In the genomic region with DNA sequence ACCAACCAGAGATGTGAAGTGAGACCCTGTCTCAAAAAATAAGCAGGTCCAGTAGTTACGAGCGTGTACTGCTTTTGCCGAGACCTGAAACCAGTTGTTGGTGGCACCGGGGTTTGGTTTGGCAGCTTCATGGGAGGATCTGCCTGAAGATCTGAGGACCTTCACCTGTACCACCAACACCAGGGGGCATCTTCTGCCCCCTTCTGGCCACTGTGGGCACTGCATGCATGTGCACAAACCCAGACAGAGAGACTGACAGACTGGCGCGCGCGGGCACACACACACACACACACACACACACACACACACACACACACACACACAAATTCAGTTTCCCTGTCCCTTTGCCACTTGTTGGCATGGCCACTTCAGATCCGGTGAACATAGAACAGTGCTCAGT, we compare ENCODE assay signal across 12 mouse cellular contexts. TPM values are rescaled to one million over a fixed set of nuclear protein-coding genes. Genes with fewer than 3 reads are reported as not detected.
DNase-seq lines count a peak whose midpoint lies in the region; ATAC-seq and TF ChIP-seq lines count a peak whose summit lies in the region.
"Had no signal": no experiment of that assay in that cellular context is flagged by ENCODE, and none has a peak within 500 bp of the region (broad histone marks: within the 10 kb centered on the region; RNA-seq: fewer than 3 reads in every experiment).

No protein-coding gene starts in this region.

- no peaks in the 10 kb centered on the region for H3K9me3 ChIP-seq in midbrain, embryonic 14.5 days (ENCODE audit: control insufficient read depth, low read length)
- H3K9me3 ChIP-seq: embryonic facial prominence, embryonic 15.5 days; liver, embryonic 13.5 days had no signal

- peaks cover 15% of the 10 kb centered on the region for H3K4me1 ChIP-seq in midbrain, embryonic 14.5 days (ENCODE audit: control insufficient read depth, insufficient read depth, low read length)

- H3K4me2 ChIP-seq in midbrain, embryonic 14.5 days (ENCODE audit: low read length) = no peak overlapping the region
- H3K4me2 ChIP-seq: embryonic facial prominence, embryonic 15.5 days; liver, embryonic 13.5 days had no signal

- intact Hi-C loops in left cerebral cortex, adult 2 months (cut with DNase I) = no loop called here
- intact Hi-C loops in left cerebral cortex, postnatal 14 days (cut with DNase I) = loop anchor here (5.0 kb wide), 1 partner anchor 41 kb away; no protein-coding TSS in a partner anchor

- no peaks in the 10 kb centered on the region for H3K27me3 ChIP-seq in midbrain, embryonic 14.5 days (ENCODE audit: control insufficient read depth, insufficient read depth, low read length)
- H3K27me3 ChIP-seq: embryonic facial prominence, embryonic 15.5 days had no signal

- H3K9ac ChIP-seq in midbrain, embryonic 14.5 days (replicated peaks; ENCODE audit: low read length) = no peak overlapping the region
- H3K9ac ChIP-seq: embryonic facial prominence, embryonic 15.5 days; liver, embryonic 13.5 days had no signal

- H3K4me3 ChIP-seq in left cerebral cortex, adult 2 months = no peak overlapping the region
- H3K4me3 ChIP-seq in midbrain, embryonic 14.5 days (replicated peaks; ENCODE audit: low read depth, low read length) = no peak overlapping the region
- H3K4me3 ChIP-seq: embryonic facial prominence, embryonic 15.5 days; liver, embryonic 13.5 days had no signal

- peaks cover 7% of the 10 kb centered on the region for H3K36me3 ChIP-seq in midbrain, embryonic 14.5 days (ENCODE audit: control insufficient read depth, insufficient read depth, low read length)

- DNase-seq in adrenal gland, postnatal 10 days = peak; percentile 66
- no peak for DNase-seq in adrenal gland, postnatal 36 days
- no peak for DNase-seq in left cerebral cortex, adult 2 months (ENCODE audit: extremely low spot score in 1 of 2, low spot score in 2 of 2)
- no peak for DNase-seq in left cerebral cortex, postnatal 14 days (ENCODE audit: low spot score in 2 of 2)
- DNase-seq in R1 (ENCODE audit: low read depth, low spot score) = peak; percentile 85
- DNase-seq in lung, postnatal 36 days = peak; percentile 60
- no peak for DNase-seq in embryo, embryonic 10.5 days (ENCODE audit: low spot score)
- no peak for DNase-seq in midbrain, embryonic 14.5 days
- DNase-seq: liver, embryonic 13.5 days had no signal

- H3K27ac ChIP-seq in left cerebral cortex, adult 2 months = no peak overlapping the region
- no peak overlapping the region for H3K27ac ChIP-seq in midbrain, embryonic 14.5 days (replicated peaks; ENCODE audit: low read depth, low read length)
- H3K27ac ChIP-seq: embryonic facial prominence, embryonic 15.5 days; liver, embryonic 13.5 days had no signal

- 81% methylated on average over 9 of the region's 9 CpGs for WGBS in midbrain, embryonic 14.5 days

- ATAC-seq in midbrain, embryonic 14.5 days (ENCODE audit: low FRiP score, low TSS enrichment) = no peak

- TF ChIP-seq CTCF in left cerebral cortex, adult 2 months (IDR thresholded peaks at IDR 0.05) = peak; percentile 42

RNA-seq across cellular contexts. Expression of a gene that starts 2.5 kb away (rescaled TPM):
- 10 to 100 TPM; 43.5 to 48.4 TPM for total RNA-seq in adrenal gland, postnatal 10 days (2021)
- total RNA-seq in adrenal gland, postnatal 36 days (2021) = 10 to 100 TPM; 53.8 to 57.1 TPM
- 100 to 1,000 TPM; 141 to 143 TPM for total RNA-seq in left cerebral cortex, adult 2 months (2021)
- total RNA-seq in left cerebral cortex, postnatal 14 days (2021) = 100 to 1,000 TPM; 151 to 162 TPM
- polyA plus RNA-seq in midbrain, embryonic 14.5 days (2014; fragmentation: Nextera tagmentation; extraction: Ambion mirVana) = 33.2 and 39.2 TPM in 2 replicates

RNA-seq across cellular contexts. Expression of a gene that starts 10.1 kb away (rescaled TPM):
- total RNA-seq in adrenal gland, postnatal 10 days (2021) = 10 to 100 TPM; 51.8 to 93.9 TPM
- total RNA-seq in adrenal gland, postnatal 36 days (2021) = 100 to 1,000 TPM in 1 of 2 experiments, 10 to 100 TPM in 1; 81.5 to 110 TPM
- 10 to 100 TPM; 35.2 to 50.4 TPM for total RNA-seq in left cerebral cortex, adult 2 months (2021)
- 10 to 100 TPM; 34.3 to 36.7 TPM for total RNA-seq in left cerebral cortex, postnatal 14 days (2021)
- 9.8 and 13.2 TPM in 2 replicates for polyA plus RNA-seq in midbrain, embryonic 14.5 days (2014; fragmentation: Nextera tagmentation; extraction: Ambion mirVana)

RNA-seq across cellular contexts. Expression of a gene that starts 19.0 kb away (rescaled TPM):
- not detected for total RNA-seq in adrenal gland, postnatal 10 days (2021)
- not detected for total RNA-seq in adrenal gland, postnatal 36 days (2021)
- under 1 TPM; 0.27 to 0.30 TPM for total RNA-seq in left cerebral cortex, adult 2 months (2021)
- under 1 TPM; 0.29 to 0.49 TPM for total RNA-seq in left cerebral cortex, postnatal 14 days (2021)
- 0.12 and 0.21 TPM in 2 replicates for polyA plus RNA-seq in midbrain, embryonic 14.5 days (2014; fragmentation: Nextera tagmentation; extraction: Ambion mirVana)
- polyA plus RNA-seq: embryonic facial prominence, embryonic 15.5 days; heart, embryonic 16.5 days; liver, embryonic 13.5 days; neural tube, embryonic 14.5 days had no signal

RNA-seq across cellular contexts. Expression of a gene that starts 20.9 kb away (rescaled TPM):
- total RNA-seq in adrenal gland, postnatal 10 days (2021) = 10 to 100 TPM; 12.3 to 17.3 TPM
- 10 to 100 TPM; 14.0 to 15.6 TPM for total RNA-seq in adrenal gland, postnatal 36 days (2021)
- 1 to 10 TPM; 1.9 to 2.0 TPM for total RNA-seq in left cerebral cortex, adult 2 months (2021)
- total RNA-seq in left cerebral cortex, postnatal 14 days (2021) = 1 to 10 TPM; 1.6 TPM
- polyA plus RNA-seq in midbrain, embryonic 14.5 days (2014; fragmentation: Nextera tagmentation; extraction: Ambion mirVana) = 1.5 and 2.5 TPM in 2 replicates

RNA-seq across cellular contexts. Expression of a gene that starts 44.7 kb away (rescaled TPM):
- under 1 TPM; 0.21 to 0.24 TPM for total RNA-seq in adrenal gland, postnatal 10 days (2021)
- not detected for total RNA-seq in adrenal gland, postnatal 36 days (2021)
- total RNA-seq in left cerebral cortex, adult 2 months (2021) = under 1 TPM; 0.21 to 0.27 TPM
- total RNA-seq in left cerebral cortex, postnatal 14 days (2021) = under 1 TPM; 0.48 to 0.76 TPM
- 5.2 and 5.8 TPM in 2 replicates for polyA plus RNA-seq in midbrain, embryonic 14.5 days (2014; fragmentation: Nextera tagmentation; extraction: Ambion mirVana)

Comparison
In these comparisons a context has a peak if more than half of its experiments do, and no peak if none do; other contexts are left out.
1. DNase-seq: peak in adrenal gland, postnatal 10 days (single experiment), R1 (single experiment) and lung, postnatal 36 days (single experiment); none in adrenal gland, postnatal 36 days (0 of 2), left cerebral cortex, adult 2 months (0 of 2), left cerebral cortex, postnatal 14 days (0 of 2), embryo, embryonic 10.5 days (single experiment) and midbrain, embryonic 14.5 days (single experiment).